Mouse (Mus musculus) C2C12 (cell line): Measurements from ENCODE around the gene Ostc.

Source experiments
- CEBPB ChIP-seq: IDR thresholded peaks from one replicate; pipeline ENCODE4 v1.6.1; 2011; ENCODE audit warnings: low read depth, mild to moderate bottlenecking, control low read depth, moderate library complexity
- CTCF ChIP-seq: IDR thresholded peaks from one replicate; pipeline ENCODE4 v1.5.1; 2011; ENCODE audit not compliant: control insufficient read depth, insufficient read depth, insufficient read length
- FOSL1 ChIP-seq: IDR thresholded peaks from one replicate; pipeline ENCODE4 v1.8.0; 2011; ENCODE audit warnings: mild to moderate bottlenecking, low read length; ENCODE audit not compliant: poor library complexity, insufficient read depth, severe bottlenecking
- MAX ChIP-seq: IDR thresholded peaks from one replicate; pipeline ENCODE4 v1.6.1; 2011; ENCODE audit warnings: mild to moderate bottlenecking, control low read depth
- MYOD1 ChIP-seq: IDR thresholded peaks from one replicate; pipeline ENCODE4 v1.6.1; 2011; ENCODE audit warnings: low read depth; ENCODE audit not compliant: control insufficient read depth, insufficient read length
- MYOG ChIP-seq: IDR thresholded peaks from one replicate; pipeline ENCODE4 v1.6.1; 2011; ENCODE audit not compliant: control insufficient read depth, insufficient read length; ENCODE audit errors: extremely low read depth
- USF1 ChIP-seq: IDR thresholded peaks from one replicate; pipeline ENCODE4 v1.6.1; 2011; ENCODE audit warnings: low read depth, mild to moderate bottlenecking, control low read depth, moderate library complexity

GRCm38 (mm10) chr3:130671291-130671690 is 38.0 kb downstream of the Ostc start:
- no peak for TF ChIP-seq CTCF
- no peak for TF ChIP-seq MYOG
- TF ChIP-seq MAX, result no peak
- TF ChIP-seq USF1, result no peak
- TF ChIP-seq MYOD1, result no peak
- TF ChIP-seq FOSL1, result no peak
- TF ChIP-seq CEBPB, result no peak
